Mouse (Mus musculus) limb, embryonic 13.5 days (tissue): ENCODE measurements at regions not wholly inside any gene's neighbourhood (a gene's known extent, or its start where the extent isn't known, plus 50 kb on each side); places are given as distances from the start of the nearest gene placed in this dataset.

ENCODE experiments used
- ATAC-seq: fragments of 200-750 bp; cut with Nextera tagmentation; 2 replicates; pipeline ENCODE4 v1.8.0; 2017; ENCODE audit warnings: low read depth, moderate number of reproducible peaks, moderate TSS enrichment; ENCODE audit not compliant: low FRiP score
- H3K27ac ChIP-seq: fragments of 300-500 bp; sonication (generic); 2 replicates; pipeline ENCODE4 v1.5.1; 2015; ENCODE audit warnings: inconsistent platforms, mild to moderate bottlenecking, moderate library complexity
- H3K27me3 ChIP-seq: fragments of 300-500 bp; sonication (generic); 2 replicates; pipeline ENCODE4 v1.6.1; 2015; ENCODE audit warnings: mild to moderate bottlenecking, inconsistent platforms
- H3K36me3 ChIP-seq: fragments of 300-500 bp; sonication (generic); 2 replicates; pipeline ENCODE4 v1.6.1; 2015; ENCODE audit warnings: inconsistent platforms, mild to moderate bottlenecking, moderate library complexity
- H3K4me1 ChIP-seq: fragments of 300-500 bp; sonication (generic); 2 replicates; pipeline ENCODE4 v1.6.1; 2015; ENCODE audit warnings: inconsistent platforms
- H3K4me2 ChIP-seq: fragments of 300-500 bp; sonication (generic); replicated peaks from 2 replicates; pipeline ENCODE4 v1.6.1; 2015; ENCODE audit warnings: inconsistent platforms, mild to moderate bottlenecking, moderate library complexity
- H3K4me3 ChIP-seq: fragments of 300-500 bp; sonication (generic); 2 replicates; pipeline ENCODE4 v1.5.1; 2015; ENCODE audit warnings: moderate library complexity, mild to moderate bottlenecking, inconsistent platforms
- H3K9ac ChIP-seq: fragments of 300-500 bp; sonication (generic); 2 replicates; pipeline ENCODE4 v1.6.1; 2015; ENCODE audit warnings: mild to moderate bottlenecking, inconsistent platforms
- H3K9me3 ChIP-seq: fragments of 300-500 bp; sonication (generic); 2 replicates; pipeline ENCODE4 v1.6.1; 2016; ENCODE audit warnings: inconsistent platforms
- WGBS: fragments of 180-500 bp; shearing (Covaris S2); methylation state at CpG from one replicate; pipeline ENCODE4 v1.1.7; 2015; 5-methylcytosine and 5-hydroxymethylcytosine counted together

DNA sequence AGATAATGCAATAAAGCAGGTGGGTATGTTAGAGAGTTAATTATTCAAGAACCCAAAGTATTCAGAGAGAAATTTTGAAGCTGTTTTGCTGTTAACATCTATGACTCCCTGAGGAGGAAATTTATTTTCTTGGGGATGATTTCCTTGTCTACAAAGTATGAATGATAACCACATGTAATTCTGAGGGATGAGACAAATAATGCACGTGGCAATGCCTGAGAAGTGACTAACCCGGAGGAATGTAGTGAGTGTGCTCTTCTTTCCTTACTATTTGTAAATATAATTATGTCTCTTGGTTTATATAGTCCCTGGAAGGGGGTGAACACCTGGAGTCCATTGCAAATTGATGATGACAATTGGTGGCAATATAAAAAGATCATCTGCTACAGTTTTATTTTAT is 981.1 kb downstream of the Slc22a22 start:
- H3K4me2 ChIP-seq, result no peak overlapping the region
- WGBS, result 88% methylated on average over 2 of the region's 2 CpGs
- no peak for ATAC-seq
- no peaks in the 10 kb centered on the region for H3K27me3 ChIP-seq
- no peak overlapping the region for H3K9ac ChIP-seq
- no peak overlapping the region for H3K4me3 ChIP-seq
- no peaks in the 10 kb centered on the region for H3K36me3 ChIP-seq
- no peaks in the 10 kb centered on the region for H3K9me3 ChIP-seq
- 0 out of 2 replicates have a peak, but pooled peaks cover 10% of the 10 kb centered on the region for H3K4me1 ChIP-seq
- no peak overlapping the region for H3K27ac ChIP-seq

GRCm38 (mm10) chr15:56485931-56486330 is 991.5 kb downstream of the Slc22a22 start:
- Histone ChIP-seq H3K27me3 (no peaks in the 10 kb centered on the region), H3K4me2 (no peak overlapping the region)
- 85% methylated on average over 3 of the region's 3 CpGs for WGBS

GRCm38 (mm10) chr15:56484693-56485092 is 992.7 kb downstream of the Slc22a22 start:
- Histone ChIP-seq H3K4me1 (peaks cover 2% of the 10 kb centered on the region; the same call in 1 of the 2 replicates), H3K9ac (no peak overlapping the region), H3K27me3 (no peaks in the 10 kb centered on the region), H3K27ac (no peak overlapping the region), H3K4me3 (no peak overlapping the region), H3K4me2 (no peak overlapping the region), H3K36me3 (no peaks in the 10 kb centered on the region), H3K9me3 (no peaks in the 10 kb centered on the region)
- 76% methylated on average over 3 of the region's 3 CpGs for WGBS
- ATAC-seq, result no peak

More at GRCm38 (mm10) chr15:56485931-56486330, 991.5 kb downstream of the Slc22a22 start:
- no peak overlapping the region for H3K27ac ChIP-seq
- no peaks in the 10 kb centered on the region for H3K4me1 ChIP-seq
- no peaks in the 10 kb centered on the region for H3K36me3 ChIP-seq
- H3K4me3 ChIP-seq, result no peak overlapping the region
- no peaks in the 10 kb centered on the region for H3K9me3 ChIP-seq
- H3K9ac ChIP-seq, result no peak overlapping the region
- no peak for ATAC-seq

DNA sequence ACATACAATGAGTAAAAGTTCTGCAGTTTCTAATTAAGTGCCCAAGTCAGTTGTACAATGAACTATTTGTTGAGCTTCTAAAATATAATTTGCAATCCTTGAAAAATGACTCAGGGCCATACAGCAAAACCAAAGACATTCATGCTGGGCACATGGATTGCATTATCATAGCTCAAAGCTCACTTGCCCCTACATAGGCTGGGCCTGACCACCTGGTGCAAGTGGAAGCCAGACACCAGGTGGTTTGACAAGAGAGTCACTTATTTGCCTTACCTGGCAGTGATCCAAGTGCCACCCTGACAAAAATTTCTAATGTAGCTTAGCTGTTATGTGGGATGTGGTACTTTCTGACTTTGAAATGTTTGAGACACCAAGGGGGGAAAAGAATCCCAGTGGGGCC is 997.7 kb downstream of the Slc22a22 start:
- no peak overlapping the region for H3K9ac ChIP-seq
- no peak overlapping the region for H3K27ac ChIP-seq
- no peaks in the 10 kb centered on the region for H3K9me3 ChIP-seq
- H3K4me1 ChIP-seq, result peaks cover 10% of the 10 kb centered on the region
- no peak overlapping the region for H3K4me2 ChIP-seq
- no peak overlapping the region for H3K4me3 ChIP-seq
- no peaks in the 10 kb centered on the region for H3K27me3 ChIP-seq
- ATAC-seq, result peak; percentile 78; the same call in 1 of the 2 replicates
- H3K36me3 ChIP-seq, result no peaks in the 10 kb centered on the region

DNA sequence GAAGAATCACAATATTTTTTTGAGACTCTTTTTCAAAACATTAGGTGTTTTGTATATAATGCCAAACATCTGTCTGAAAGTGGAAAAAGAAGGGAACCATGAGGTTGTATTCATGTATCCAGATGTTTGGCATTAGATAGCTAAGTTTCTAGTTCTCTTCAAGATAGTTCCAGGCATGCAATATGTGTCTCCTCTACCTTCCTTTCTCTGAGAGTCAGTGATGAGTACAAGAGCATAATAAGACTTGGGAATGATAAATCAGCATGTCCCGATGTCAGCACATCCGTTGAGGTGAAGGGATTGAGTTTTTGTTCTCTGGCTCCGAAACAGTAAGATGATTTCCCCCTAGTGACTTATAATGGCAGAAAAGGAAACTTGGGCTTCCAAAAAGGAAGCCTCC is 998.4 kb downstream of the Slc22a22 start:
- H3K9me3 ChIP-seq, result no peaks in the 10 kb centered on the region
- H3K4me3 ChIP-seq, result no peak overlapping the region
- no peak overlapping the region for H3K9ac ChIP-seq
- WGBS, result 49% methylated on average over 3 of the region's 3 CpGs
- H3K4me2 ChIP-seq, result no peak overlapping the region
- H3K36me3 ChIP-seq, result no peaks in the 10 kb centered on the region
- H3K27ac ChIP-seq, result no peak overlapping the region
- H3K4me1 ChIP-seq, result peaks cover 10% of the 10 kb centered on the region
- no peaks in the 10 kb centered on the region for H3K27me3 ChIP-seq
- peak; percentile 28; the same call in 1 of the 2 replicates for ATAC-seq

GRCm38 (mm10) chr15:56473679-56474078 is 1003.7 kb downstream of the Slc22a22 start:
- H3K36me3 ChIP-seq, result no peaks in the 10 kb centered on the region
- no peaks in the 10 kb centered on the region for H3K4me1 ChIP-seq
- H3K4me3 ChIP-seq, result no peak overlapping the region
- no peaks in the 10 kb centered on the region for H3K9me3 ChIP-seq
- H3K27ac ChIP-seq, result no peak overlapping the region
- H3K27me3 ChIP-seq, result no peaks in the 10 kb centered on the region
- no peak overlapping the region for H3K4me2 ChIP-seq
- no peak overlapping the region for H3K9ac ChIP-seq
- 92% methylated on average over 1 of the region's 1 CpGs for WGBS
- ATAC-seq, result no peak

DNA sequence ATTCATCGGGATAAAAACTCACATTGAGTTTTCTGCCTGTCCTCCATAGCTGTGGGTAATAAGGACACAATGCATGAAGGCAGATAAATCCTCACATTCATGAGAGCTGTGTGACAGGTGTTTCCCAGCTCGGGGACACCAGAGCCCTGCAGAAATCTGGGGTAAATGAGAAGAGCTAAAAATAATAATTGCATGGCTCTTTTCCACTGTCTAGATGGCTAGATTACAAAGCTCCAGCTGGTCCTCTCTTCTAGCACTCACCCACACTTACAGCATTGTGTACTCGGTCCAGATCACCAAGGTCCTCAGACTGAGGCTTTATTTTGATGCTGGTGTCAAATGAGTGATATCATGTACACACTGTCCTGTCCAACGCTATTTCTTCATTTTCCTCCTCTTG is 1025.5 kb downstream of the Slc22a22 start:
- ATAC-seq, result peak; percentile 51; the same call in 1 of the 2 replicates
- Histone ChIP-seq H3K9ac (no peak overlapping the region), H3K9me3 (no peaks in the 10 kb centered on the region), H3K4me1 (no peaks in the 10 kb centered on the region), H3K4me2 (no peak overlapping the region), H3K27ac (no peak overlapping the region), H3K36me3 (no peaks in the 10 kb centered on the region), H3K4me3 (no peak overlapping the region), H3K27me3 (no peaks in the 10 kb centered on the region)
- 72% methylated on average over 4 of the region's 4 CpGs for WGBS

- no peaks in the 10 kb centered on the region for H3K9me3 ChIP-seq
- no peak overlapping the region for H3K27ac ChIP-seq
- no peak overlapping the region for H3K9ac ChIP-seq
- H3K36me3 ChIP-seq, result no peaks in the 10 kb centered on the region
- 64% methylated on average over 10 of the region's 10 CpGs for WGBS
- H3K27me3 ChIP-seq, result no peaks in the 10 kb centered on the region
- H3K4me2 ChIP-seq, result no peak overlapping the region
- H3K4me3 ChIP-seq, result no peak overlapping the region
- H3K4me1 ChIP-seq, result no peaks in the 10 kb centered on the region
- ATAC-seq, result no peak
These were observed 1029.3 kb downstream of the Slc22a22 start for GRCm38 (mm10) chr15:56448015-56448645.

DNA sequence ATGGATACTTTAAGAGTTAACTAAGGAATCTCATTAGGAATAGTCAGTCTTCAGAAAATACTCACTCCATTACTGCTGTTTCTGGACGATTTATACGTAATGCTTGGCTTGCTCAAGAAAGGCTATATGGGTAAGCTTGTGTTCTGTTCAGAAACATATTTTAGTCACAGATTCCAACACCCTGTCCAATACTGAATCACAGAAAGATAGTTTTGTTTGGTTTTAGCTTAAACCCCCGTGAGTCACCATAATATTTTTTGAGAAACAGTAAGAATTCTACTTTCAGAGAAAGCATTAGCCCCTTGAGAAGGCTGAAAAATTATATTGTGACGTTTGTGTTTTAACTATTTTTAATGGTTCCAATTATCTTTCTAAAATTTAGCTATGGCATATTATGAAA is 1037.3 kb downstream of the Slc22a22 start:
- 76% methylated on average over 4 of the region's 4 CpGs for WGBS
- Histone ChIP-seq H3K9me3 (no peaks in the 10 kb centered on the region), H3K4me3 (no peak overlapping the region), H3K9ac (no peak overlapping the region), H3K27ac (no peak overlapping the region), H3K36me3 (no peaks in the 10 kb centered on the region), H3K27me3 (no peaks in the 10 kb centered on the region), H3K4me2 (no peak overlapping the region), H3K4me1 (no peaks in the 10 kb centered on the region)
- ATAC-seq, result no peak

DNA sequence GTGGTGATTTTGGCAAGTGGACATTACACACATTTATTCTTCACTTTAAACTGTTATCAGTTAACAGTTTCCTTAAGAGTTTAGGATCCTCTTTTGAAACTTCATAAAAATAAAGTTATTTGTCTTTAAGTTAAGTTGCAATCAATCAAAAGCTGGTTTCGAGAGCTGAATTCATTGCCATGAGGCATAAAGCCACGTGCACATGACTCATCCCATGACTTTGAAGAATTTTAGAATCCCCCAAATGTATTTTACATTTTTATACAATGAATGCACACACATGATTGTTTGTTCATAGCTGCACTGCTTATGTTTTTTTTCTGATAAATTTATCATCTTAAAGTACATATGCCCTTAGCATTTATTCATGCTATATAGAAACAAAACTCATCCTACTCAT is 1039.1 kb downstream of the Slc22a22 start:
- H3K4me3 ChIP-seq, result no peak overlapping the region
- no peak for ATAC-seq
- H3K4me2 ChIP-seq, result no peak overlapping the region
- H3K27me3 ChIP-seq, result no peaks in the 10 kb centered on the region
- WGBS, result 71% methylated on average over 2 of the region's 2 CpGs
- no peak overlapping the region for H3K9ac ChIP-seq
- H3K9me3 ChIP-seq, result no peaks in the 10 kb centered on the region
- H3K36me3 ChIP-seq, result no peaks in the 10 kb centered on the region
- no peak overlapping the region for H3K27ac ChIP-seq
- no peaks in the 10 kb centered on the region for H3K4me1 ChIP-seq

- H3K9ac ChIP-seq, result no peak overlapping the region
- no peak overlapping the region for H3K27ac ChIP-seq
- H3K4me3 ChIP-seq, result no peak overlapping the region
- no peaks in the 10 kb centered on the region for H3K36me3 ChIP-seq
- no peak for ATAC-seq
- H3K4me1 ChIP-seq, result no peaks in the 10 kb centered on the region
- WGBS, result 41% methylated on average over 6 of the region's 6 CpGs
- H3K4me2 ChIP-seq, result no peak overlapping the region
- no peaks in the 10 kb centered on the region for H3K27me3 ChIP-seq
- no peaks in the 10 kb centered on the region for H3K9me3 ChIP-seq
These were observed 1041.3 kb downstream of the Slc22a22 start for GRCm38 (mm10) chr15:56436131-56436530.

GRCm38 (mm10) chr15:56425986-56426385 is 1051.4 kb downstream of the Slc22a22 start:
- peaks cover 17% of the 10 kb centered on the region; the same call in 1 of the 2 replicates for H3K4me1 ChIP-seq
- H3K27me3 ChIP-seq, result no peaks in the 10 kb centered on the region
- ATAC-seq, result no peak
- H3K4me2 ChIP-seq, result no peak overlapping the region
- WGBS, result 6% methylated on average over 4 of the region's 4 CpGs
- H3K4me3 ChIP-seq, result no peak overlapping the region
- no peak overlapping the region for H3K27ac ChIP-seq
- H3K9ac ChIP-seq, result no peak overlapping the region
- H3K36me3 ChIP-seq, result no peaks in the 10 kb centered on the region
- no peaks in the 10 kb centered on the region for H3K9me3 ChIP-seq

- no peak for ATAC-seq
- 85% methylated on average over 1 of the region's 1 CpGs for WGBS
- H3K4me1 ChIP-seq, result no peaks in the 10 kb centered on the region
- no peak overlapping the region for H3K27ac ChIP-seq
- no peak overlapping the region for H3K4me3 ChIP-seq
- no peaks in the 10 kb centered on the region for H3K9me3 ChIP-seq
- no peak overlapping the region for H3K9ac ChIP-seq
- H3K27me3 ChIP-seq, result no peaks in the 10 kb centered on the region
- H3K36me3 ChIP-seq, result no peaks in the 10 kb centered on the region
- H3K4me2 ChIP-seq, result no peak overlapping the region
These were observed 1056.7 kb downstream of the Slc22a22 start for GRCm38 (mm10) chr15:56420681-56421080.
